Mouse (Mus musculus): ENCODE measurements at regions not wholly inside any gene's neighbourhood (a gene's known extent, or its start where the extent isn't known, plus 50 kb on each side); places are given as distances from the start of the nearest gene placed in this dataset.

DNA sequence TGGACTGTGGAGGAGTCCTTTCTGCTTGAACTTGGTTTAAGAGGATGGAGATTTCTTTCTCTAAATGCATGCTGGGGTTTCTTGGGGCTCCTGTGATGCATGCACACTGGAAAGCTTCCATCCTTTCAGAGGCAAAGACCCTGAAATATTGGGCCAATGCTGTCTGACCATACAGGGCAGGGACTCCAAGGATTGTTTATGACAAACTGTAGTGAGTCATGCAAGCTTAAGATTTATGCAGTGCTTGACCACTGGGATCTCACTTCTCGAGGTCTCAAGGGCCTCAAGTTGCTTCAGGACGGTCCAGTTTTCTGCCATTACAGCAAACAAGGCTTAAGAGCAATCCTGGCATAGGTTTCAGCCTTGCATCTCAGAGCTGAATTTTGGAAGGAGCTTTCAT lies 229.7 kb upstream of the Plpp4 start:
- no peak for ATAC-seq (replicated peaks; ENCODE audit: low FRiP score, poor library complexity, severe bottlenecking)

DNA sequence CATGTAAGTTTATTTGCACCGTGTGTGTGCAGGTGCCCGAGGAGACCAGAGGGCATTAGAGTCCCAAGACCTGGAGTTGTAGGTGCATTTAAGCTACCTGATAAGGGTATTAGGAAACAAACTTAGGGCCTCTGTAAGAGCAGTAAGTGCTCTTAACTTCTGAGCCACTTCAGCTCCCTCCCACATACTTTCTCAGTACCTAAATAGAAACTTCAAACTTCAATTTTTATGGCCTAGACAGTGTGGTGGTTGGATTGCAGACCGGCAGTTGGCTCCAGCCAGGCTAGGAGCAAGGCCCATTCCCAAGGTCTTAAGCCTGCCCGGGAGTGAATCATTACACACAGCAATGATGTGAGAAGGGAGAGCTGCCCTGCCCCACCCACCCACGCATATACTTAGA lies 208.8 kb upstream of the Plpp4 start:
- ATAC-seq (replicated peaks; ENCODE audit: low FRiP score, poor library complexity, severe bottlenecking) = no peak

DNA sequence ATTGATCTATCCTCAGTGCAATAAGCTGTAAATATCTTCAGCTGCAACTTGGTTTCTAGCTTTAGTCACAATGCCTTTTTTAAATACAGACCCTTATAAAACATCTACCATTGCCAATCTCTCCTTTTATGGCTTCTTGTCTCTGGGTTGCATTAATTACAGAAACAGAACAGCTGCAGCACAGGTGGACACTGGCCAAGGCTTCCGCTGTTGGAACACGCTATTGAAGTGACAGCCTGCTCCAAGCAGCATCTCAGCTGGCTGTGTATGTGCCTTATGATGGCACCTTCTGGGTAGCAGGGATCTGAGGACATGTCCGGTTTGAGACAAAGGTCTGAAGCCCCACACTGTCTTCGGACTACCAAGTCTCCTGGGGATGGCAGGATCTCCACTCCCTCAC lies 207.1 kb upstream of the Plpp4 start:
- no peak for ATAC-seq (replicated peaks; ENCODE audit: low FRiP score, poor library complexity, severe bottlenecking)

DNA sequence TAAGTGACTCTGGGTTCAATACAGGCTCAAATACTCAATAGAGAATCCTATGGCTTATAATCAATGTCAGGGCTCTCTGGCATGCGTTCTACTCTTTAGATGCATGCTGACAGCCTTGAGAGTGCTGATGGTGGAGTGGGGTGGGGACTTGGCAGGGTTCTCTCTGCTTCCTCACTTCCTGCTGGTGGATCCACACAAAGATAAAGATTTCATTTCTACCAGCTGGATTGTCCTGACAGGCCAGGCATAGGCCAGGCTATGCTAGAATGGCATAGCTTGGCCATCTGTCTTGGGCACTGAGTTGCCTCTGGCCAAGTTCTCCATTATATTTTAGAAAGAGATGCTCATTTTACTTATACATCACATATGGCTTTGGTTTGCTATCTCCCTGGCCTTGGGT lies 206.2 kb upstream of the Plpp4 start:
- no peak for ATAC-seq (replicated peaks; ENCODE audit: low FRiP score, poor library complexity, severe bottlenecking)

DNA sequence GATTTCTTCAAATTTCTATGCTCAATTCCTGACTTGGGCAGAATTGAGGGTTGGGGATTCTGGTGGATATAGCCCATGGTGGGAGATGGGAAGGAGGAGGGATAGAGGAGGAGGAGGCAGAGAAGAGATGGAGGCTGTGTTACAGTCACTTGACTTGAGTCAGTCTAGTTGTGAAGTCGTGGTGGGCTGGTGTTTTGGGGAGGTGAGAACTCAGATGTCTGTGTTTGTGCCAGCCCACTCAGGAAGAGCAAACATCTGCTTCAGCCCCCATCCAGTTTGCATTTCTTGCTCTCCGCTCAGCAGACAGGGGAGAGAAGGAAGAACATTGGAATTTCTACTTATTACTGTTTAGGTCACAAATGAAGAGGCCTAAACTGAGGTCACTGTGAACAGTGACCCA lies 189.9 kb upstream of the Plpp4 start:
- no peak for ATAC-seq (replicated peaks; ENCODE audit: low FRiP score, poor library complexity, severe bottlenecking)

DNA sequence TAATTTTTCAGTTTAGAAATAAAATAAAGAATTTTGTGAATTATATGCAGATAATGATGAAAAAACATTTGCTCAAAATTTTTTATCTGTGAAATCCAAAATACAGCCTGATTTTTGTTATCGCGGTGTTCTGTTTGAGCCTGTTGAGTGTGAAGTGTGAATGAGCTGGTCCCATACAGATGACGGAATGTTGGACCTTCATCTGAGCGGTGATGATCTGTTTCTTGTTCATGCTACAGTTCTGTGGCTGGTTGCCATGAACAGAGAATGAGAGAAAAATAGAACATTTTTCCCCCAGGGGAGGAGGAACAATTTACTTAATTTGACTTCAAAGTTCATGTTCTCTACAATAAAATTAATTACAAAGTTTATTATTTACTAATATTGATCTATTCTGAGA lies 188.7 kb upstream of the Plpp4 start:
- no peak for ATAC-seq (replicated peaks; ENCODE audit: low FRiP score, poor library complexity, severe bottlenecking)

DNA sequence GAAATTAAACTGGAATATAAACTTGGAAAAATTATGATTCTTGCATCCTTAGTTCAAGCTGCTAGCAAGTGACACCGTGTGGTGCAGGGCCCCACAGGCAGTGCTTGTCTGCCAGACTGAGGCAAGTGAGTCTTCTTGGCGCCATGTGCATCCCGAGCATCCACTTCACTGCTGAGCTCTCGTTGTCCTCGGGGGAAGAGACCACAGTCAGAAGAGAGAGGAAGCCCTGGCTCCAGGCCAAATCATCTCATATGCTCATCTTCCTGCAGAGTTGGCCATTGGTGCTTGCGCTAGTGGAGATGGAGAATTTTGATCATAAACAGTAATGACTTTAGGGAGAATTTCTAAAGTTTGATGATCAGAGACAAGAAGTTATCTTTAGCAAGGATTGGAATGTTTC lies 177.0 kb upstream of the Plpp4 start:
- no peak for ATAC-seq (replicated peaks; ENCODE audit: low FRiP score, poor library complexity, severe bottlenecking)

DNA sequence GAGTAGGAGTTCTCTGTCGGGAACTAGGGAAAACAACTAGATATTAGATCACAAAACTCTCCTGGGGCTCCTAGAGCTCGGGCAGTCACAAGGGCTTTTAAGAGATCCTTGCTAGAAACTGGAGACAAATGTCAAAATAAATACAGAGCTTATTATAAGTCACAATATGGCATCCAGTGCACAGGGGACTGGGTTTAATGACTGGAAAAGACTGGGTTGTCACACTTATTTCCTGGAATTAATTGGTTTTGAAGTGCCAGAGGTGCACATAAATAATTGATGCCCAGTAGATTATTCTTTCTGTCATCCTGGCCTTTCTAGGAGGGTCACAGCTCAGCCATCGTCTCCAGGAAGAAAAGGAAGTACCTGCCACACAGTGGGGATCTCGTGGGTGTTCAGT lies 165.4 kb upstream of the Plpp4 start:
- no peak for ATAC-seq (replicated peaks; ENCODE audit: low FRiP score, poor library complexity, severe bottlenecking)

DNA sequence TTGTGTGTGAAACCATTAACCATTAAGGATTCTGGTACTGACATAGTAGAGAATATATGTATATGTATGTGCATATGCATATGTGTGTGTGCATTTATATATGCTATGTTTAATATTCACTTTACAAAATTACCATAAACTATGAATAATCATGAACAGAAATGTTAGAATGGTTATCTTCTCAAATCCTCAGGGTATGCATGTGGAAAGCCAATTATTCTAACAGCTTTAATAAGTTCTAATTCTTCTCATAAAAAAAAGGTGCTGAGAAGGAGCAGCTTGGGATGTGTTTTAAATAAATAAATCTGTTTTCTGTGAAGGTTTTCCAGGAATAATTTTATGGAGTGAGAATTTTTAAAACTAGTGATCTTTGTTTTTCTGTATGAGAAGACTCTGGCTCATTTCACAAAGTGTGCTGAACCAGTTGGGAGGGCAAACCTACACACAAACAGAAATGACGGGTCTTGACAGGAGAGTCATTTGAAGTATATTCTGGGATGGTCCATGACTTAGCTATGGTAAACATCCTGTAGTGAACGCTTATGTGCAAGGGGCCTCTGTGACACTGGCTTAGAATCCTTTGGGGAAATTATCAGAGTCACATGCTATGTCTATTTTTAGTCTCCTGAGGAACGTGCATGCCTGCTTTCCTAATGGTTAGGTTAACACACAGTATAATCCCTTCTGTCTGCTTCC lies 160.3 kb upstream of the Plpp4 start:
- no peak for ATAC-seq (replicated peaks; ENCODE audit: low FRiP score, poor library complexity, severe bottlenecking)

DNA sequence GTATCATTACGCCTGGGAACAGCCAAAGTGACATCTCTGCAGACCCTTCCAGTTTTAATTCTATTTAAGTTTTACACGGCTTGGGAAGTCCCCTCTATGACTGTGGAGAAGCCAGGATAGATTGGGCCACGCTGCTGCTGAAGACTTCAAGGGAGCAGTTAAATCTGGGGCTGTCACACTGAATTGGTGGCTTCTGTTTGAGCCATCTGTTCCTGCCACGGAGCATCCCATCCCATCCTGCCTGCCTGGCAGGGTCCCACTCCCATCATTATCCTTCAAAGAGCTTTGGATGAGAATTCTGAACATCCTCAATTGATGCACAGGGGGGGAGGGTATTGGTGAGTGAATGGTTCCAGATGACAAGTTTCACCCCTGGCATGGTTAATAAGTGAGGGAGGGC lies 154.4 kb upstream of the Plpp4 start:
- ATAC-seq (replicated peaks; ENCODE audit: low FRiP score, poor library complexity, severe bottlenecking) = no peak

DNA sequence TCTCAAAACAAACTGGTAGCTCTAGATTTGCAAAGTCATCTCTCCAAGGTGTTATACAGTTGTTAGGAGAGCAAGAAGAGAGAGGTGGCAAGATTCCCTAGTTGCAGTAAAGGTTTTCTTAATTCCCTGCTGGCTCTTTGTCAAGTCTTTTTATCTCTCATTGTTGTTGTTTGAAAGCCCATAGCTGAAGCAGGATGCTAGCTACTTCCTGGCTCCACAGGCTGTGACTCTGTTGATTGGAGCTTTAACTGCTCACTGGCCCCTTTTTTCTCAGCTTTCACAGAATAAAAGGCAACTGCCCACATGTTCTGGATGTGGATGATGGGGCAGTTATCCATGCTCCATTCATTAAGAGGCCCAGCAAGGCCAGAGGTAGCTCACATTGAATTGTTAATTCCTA lies 122.7 kb upstream of the Plpp4 start:
- no peak for ATAC-seq (replicated peaks; ENCODE audit: low FRiP score, poor library complexity, severe bottlenecking)

DNA sequence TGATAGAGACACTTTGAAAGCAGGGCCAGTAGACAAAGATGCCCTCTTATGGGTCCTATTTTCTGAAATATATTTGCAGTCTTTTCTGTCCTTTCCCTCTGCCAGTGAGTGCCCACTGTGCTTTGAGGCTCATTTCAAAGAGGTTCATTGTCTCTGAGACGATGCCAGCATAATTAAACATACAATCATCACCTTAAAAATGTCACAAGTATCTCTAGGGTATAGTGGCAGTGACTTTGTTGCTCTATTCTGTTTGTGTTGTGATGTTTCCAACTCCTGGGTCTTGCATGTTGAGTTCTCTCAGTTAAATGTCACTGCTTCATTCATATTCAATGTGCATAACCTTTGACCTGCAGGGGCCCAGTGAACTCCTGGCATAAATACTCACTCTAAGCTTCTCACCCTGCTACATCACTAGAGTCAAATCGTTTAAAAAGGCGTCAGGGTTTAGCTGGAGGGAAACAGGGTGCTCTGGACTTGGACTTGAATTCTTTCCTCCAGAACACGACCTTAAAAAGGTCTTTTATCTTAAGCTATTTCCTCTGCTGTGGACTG lies 122.1 kb upstream of the Plpp4 start:
- ATAC-seq (replicated peaks; ENCODE audit: low FRiP score, poor library complexity, severe bottlenecking) = no peak

DNA sequence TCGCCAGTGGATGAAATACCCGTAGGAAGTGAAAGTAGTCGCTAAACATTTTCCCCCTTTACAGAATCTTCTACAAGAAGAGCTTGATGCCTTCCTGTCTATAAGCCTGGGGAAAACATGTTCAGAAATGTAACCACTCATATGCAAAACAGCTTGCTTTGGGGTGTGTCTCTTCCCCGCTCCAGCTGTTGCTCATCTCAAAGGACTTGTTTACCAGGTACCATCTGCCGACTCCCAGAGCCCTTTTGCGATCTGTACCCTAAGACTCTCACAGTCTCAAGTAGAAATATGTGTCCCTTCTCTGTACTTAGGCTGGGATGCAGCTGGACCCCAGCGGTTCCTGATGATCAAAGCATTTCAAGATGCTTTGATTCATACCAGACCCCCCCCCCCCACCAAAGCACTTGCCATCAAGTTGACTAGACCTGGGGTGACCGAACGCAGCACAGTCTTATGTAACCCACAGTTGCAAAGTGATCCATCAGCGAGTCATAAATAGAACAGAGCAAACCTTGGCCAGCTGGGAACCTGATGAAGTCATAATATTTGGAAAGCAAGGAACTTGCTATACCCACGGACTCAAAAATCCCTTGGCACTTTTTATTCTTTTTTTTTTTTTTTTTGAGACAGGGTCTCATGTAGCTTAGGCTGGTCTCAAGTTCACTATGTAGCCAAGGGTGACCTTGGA lies 119.4 kb upstream of the Plpp4 start:
- ATAC-seq (replicated peaks; ENCODE audit: low FRiP score, poor library complexity, severe bottlenecking) = no peak

DNA sequence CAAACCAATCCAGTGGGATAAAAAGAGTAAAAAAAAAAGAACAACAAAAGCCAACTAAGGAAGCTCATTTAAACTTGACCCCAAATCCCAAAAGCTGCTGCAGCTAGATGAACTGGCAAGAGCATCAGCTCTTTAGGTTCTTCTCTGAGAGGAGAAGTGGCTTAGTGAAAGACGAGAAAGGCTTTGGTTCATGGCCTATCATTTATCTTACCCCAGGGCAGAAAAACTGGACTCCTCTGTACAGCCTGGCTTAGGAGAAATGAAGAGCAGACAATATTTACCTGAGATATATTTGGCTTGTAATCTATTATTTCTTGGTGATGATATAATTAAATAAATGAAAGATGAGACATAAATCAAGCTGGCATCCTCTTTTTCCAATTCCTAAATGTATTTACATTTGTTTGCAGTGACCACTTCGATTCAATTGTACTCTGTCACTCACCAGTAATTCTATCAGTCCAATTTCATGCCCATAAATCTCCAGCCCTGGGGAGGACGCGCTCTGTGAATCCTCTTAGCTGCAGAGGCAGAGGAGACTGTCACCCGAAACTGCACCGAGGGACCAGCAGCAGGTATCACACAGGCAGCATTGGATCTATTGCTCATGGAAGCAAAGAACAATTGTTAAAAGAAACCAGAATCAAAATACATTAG lies 114.8 kb upstream of the Plpp4 start:
- ATAC-seq (replicated peaks; ENCODE audit: low FRiP score, poor library complexity, severe bottlenecking) = no peak

DNA sequence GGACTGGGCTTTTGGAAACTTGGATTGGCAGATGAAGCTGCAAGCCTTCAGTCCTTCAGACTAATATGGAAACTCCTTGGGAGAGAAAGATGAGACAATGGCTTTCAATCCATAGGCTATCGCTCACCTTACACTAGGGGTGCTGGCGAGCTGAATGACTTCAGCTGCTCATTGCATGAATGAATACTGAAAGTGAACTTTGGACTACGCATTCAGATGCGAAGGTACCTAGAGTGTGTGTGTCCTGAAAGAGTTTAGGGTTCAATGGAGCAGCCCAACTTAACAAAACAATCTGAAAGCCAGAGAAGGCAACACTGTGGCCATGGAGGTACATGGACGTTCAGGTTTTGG lies 114.3 kb upstream of the Plpp4 start:
- no peak for ATAC-seq (replicated peaks; ENCODE audit: low FRiP score, poor library complexity, severe bottlenecking)

DNA sequence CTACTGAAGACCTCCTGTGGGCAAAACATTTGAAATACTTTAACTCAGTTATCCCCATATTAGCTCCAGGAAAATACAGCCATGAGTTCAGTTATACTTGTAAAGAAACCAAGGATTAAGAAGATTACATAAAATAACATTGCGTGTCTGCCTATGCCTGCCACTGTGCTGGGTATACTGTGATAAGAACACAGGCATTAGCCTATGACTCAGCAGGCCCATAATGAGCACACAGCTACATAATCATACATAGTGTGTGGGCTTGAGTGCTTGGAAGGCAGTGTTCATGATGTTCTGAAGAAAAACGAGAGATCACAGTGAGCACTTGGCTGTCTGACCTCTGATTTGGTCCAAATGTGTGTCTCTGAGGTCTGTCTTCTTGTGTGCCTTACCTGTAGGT lies 101.3 kb upstream of the Plpp4 start:
- no peak for ATAC-seq (replicated peaks; ENCODE audit: low FRiP score, poor library complexity, severe bottlenecking)

DNA sequence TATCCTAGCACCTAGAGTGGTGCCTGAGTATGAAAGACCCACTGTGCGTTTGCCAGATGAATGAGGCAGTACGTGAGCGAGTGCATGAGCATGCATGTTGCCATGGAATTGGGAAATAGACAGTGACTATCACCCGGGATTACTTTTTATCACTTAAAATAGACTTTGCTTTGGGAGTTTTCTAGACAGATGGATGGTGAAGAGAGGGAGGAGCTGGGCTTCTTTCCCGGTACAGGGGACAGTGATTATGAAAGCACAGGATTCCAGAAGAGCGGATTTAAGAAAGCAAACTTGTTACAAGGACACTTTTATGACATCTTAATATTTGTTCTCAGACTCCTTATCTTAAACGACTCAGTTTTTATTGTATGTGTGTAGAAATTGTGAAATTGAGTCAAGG lies 86.9 kb upstream of the Plpp4 start:
- ATAC-seq (replicated peaks; ENCODE audit: low FRiP score, poor library complexity, severe bottlenecking) = no peak

DNA sequence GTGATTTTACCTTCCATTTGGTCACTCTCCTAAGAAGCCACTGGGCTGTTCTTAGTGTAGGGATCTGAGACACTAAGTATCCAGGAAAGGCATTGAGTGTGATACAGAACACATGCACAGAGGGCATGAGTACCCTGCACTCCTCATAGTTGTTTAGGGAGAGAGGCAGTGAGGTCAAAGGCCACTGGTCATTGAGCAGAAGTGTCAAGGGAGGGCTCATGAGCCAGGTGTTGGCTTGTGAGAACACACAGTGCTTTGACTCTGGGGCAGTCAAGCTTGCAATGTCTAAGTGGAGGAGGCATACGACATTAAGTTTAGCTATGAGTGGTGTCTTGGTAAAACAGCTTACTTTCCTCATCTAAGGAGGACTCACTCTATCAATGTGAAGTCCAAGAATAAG lies 65.9 kb upstream of the Plpp4 start:
- no peak for ATAC-seq (replicated peaks; ENCODE audit: low FRiP score, poor library complexity, severe bottlenecking)

DNA sequence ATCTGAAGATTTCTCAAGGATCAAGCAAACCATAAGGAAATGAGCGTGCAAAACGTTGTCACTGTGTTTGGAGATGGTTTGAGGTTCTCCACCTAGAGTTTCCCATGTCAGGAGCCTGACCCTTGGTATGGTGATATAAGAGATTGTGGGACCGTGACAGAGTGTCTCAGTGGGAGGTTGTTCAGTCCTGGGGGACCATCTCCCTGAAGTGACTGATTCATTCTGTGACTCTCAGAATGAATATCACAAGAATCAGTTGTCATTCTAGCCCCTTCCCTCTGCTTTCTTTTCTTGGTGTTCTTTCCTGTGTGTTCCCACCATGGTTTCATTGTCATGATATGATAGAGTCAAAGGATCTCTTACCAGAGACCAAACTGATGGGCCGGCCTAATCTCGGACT lies 49.8 kb upstream of the Plpp4 start:
- ATAC-seq (replicated peaks; ENCODE audit: low FRiP score, poor library complexity, severe bottlenecking) = no peak
